Mouse (Mus musculus) heart, adult 2 months (tissue): ENCODE results near the gene Ugt1a6a.

Source experiments
- CTCF ChIP-seq: fragments of 200-600 bp; IDR thresholded peaks from 2 replicates; pipeline ENCODE4 v1.8.1; 2022; ENCODE audit warnings: antibody characterized with exemption, mild to moderate bottlenecking, moderate library complexity
- EP300 ChIP-seq: fragments of 200-500 bp; IDR thresholded peaks from 2 replicates; pipeline ENCODE4 v1.6.1; 2011; ENCODE audit warnings: low read depth, low read length, control low read depth; ENCODE audit not compliant: insufficient read depth

GRCm38 (mm10) chr1:88158430-88158829 is 23.8 kb downstream of the Ugt1a6a start:
- no peak for TF ChIP-seq CTCF
- TF ChIP-seq EP300 = no peak
